Mouse (Mus musculus): Measurements from ENCODE around the gene Dnajc9. TPM values are rescaled to one million over a fixed set of nuclear protein-coding genes. Genes with fewer than 3 reads are reported as not detected.

Dnajc9 gene
- polyA plus RNA-seq, 1 experiment from 2014 or later: 96.4 TPM

DNA sequence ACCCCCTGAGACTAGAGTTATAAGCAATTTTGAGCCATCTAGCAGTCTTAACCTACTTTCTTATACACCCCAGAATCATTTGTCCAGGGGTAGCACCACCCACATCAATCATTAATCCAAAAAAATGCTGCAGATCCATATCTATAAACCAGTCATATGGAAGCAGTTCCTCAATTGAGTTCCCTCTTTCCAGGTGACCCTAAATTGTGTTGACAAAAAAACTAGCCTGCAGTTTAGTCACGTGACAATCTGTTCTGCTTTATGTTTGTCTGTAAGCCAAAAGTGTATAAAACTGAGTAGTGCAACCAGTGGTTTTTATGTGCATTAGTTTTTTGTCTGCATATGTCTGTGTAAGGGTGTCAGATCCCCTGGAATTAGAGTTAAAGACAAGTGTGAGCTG is 16.9 kb downstream of the Dnajc9 start:
- no peak for ATAC-seq (ENCODE audit: low FRiP score)
- Histone ChIP-seq H3K4me1 (replicated peaks; ENCODE audit: control insufficient read depth, insufficient read depth, low read length) (no peaks in the 10 kb centered on the region), H3K4me3 (replicated peaks; ENCODE audit: low read length) (no peak overlapping the region), H3K4me2 (replicated peaks) (no peak overlapping the region), H3K9ac (no peak overlapping the region), H3K27ac (no peak overlapping the region), H3K27me3 (ENCODE audit: control insufficient read depth, insufficient read depth, low read length) (no peaks in the 10 kb centered on the region), H3K9me3 (ENCODE audit: control insufficient read depth, low read length) (no peaks in the 10 kb centered on the region), H3K36me3 (replicated peaks; ENCODE audit: control insufficient read depth, insufficient read depth) (peaks cover 86% of the 10 kb centered on the region)
- WGBS: 90% methylated on average over 1 of the region's 1 CpGs
- no peak for DNase-seq (ENCODE audit: low spot score)

DNA sequence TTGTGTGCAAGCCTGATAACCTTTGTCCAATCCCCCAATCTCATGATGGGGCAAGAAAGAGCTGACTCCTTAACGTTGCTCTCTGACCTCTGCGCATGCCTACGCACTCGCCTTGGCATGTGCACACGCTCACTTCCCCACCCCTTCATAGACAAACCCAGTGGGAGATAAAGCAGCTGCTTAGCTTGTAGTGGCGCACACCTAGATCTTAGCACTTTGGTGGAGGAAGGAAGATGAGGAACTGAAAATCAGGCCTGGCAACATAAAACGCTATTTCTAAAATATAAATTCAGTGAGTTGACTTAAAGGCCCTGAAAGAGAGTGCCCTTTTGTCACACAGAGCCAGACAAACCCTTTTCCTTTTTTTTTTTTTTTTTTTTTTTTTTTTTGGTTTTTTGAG is 17.9 kb downstream of the Dnajc9 start:
- 84% methylated on average over 7 of the region's 7 CpGs for WGBS
- Histone ChIP-seq H3K27ac (no peak overlapping the region), H3K4me2 (replicated peaks) (no peak overlapping the region), H3K9me3 (ENCODE audit: control insufficient read depth, low read length) (no peaks in the 10 kb centered on the region), H3K27me3 (ENCODE audit: control insufficient read depth, insufficient read depth, low read length) (no peaks in the 10 kb centered on the region), H3K4me1 (replicated peaks; ENCODE audit: control insufficient read depth, insufficient read depth, low read length) (no peaks in the 10 kb centered on the region), H3K36me3 (replicated peaks; ENCODE audit: control insufficient read depth, insufficient read depth) (peaks cover 85% of the 10 kb centered on the region), H3K4me3 (replicated peaks; ENCODE audit: low read length) (no peak overlapping the region), H3K9ac (no peak overlapping the region)
- ATAC-seq (ENCODE audit: low FRiP score): no peak
- DNase-seq (ENCODE audit: low spot score): no peak

DNA sequence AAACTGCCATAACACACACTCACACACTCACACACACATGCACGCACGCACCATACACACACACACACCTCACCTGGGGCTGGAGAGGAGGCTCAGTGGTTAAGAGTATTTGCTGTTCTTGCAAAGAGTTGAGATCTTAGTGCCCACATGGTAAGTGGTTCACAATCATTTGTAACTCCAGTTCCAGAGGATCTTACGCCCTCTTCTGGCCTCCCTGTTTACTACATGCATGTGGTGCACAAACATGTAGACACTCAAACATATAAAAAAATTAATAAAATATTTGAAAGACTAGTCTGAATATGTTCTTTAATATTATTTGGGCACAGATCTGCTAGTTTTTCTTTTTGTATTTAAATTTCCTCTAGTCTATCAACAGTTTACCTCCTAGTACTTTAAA is 20.4 kb downstream of the Dnajc9 start:
- DNase-seq (ENCODE audit: low spot score): no peak
- Histone ChIP-seq H3K27me3 (ENCODE audit: control insufficient read depth, insufficient read depth, low read length) (no peaks in the 10 kb centered on the region), H3K4me3 (replicated peaks; ENCODE audit: low read length) (no peak overlapping the region), H3K9me3 (ENCODE audit: control insufficient read depth, low read length) (no peaks in the 10 kb centered on the region), H3K4me2 (replicated peaks) (no peak overlapping the region), H3K9ac (no peak overlapping the region), H3K4me1 (replicated peaks; ENCODE audit: control insufficient read depth, insufficient read depth, low read length) (no peaks in the 10 kb centered on the region), H3K27ac (no peak overlapping the region), H3K36me3 (replicated peaks; ENCODE audit: control insufficient read depth, insufficient read depth) (peaks cover 86% of the 10 kb centered on the region)
- ATAC-seq (ENCODE audit: low FRiP score): no peak
- 95% methylated on average over 3 of the region's 3 CpGs for WGBS

DNA sequence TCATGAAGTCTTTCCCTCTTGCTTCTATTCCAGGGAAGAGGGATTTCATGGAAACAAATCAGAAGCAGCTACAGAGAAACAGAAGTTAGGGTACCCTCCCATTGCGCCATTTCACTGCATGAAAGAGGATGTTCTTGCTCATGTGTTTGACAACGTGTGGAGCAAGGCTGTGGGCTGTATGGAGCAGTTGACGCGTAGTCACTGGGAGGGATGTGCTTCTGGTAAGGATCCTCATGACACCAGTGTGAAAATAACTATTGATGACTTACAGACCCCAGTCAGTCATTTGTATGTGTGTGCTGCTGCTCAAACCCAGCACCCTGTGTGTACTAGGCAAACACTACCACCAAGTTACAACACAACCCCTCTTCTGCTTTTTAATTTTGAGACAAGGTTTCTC is 25.5 kb downstream of the Dnajc9 start:
- Histone ChIP-seq H3K27ac (no peak overlapping the region), H3K4me2 (replicated peaks) (no peak overlapping the region), H3K9ac (no peak overlapping the region), H3K36me3 (replicated peaks; ENCODE audit: control insufficient read depth, insufficient read depth) (peaks cover 95% of the 10 kb centered on the region), H3K27me3 (ENCODE audit: control insufficient read depth, insufficient read depth, low read length) (no peaks in the 10 kb centered on the region), H3K4me3 (replicated peaks; ENCODE audit: low read length) (no peak overlapping the region), H3K9me3 (ENCODE audit: control insufficient read depth, low read length) (no peaks in the 10 kb centered on the region), H3K4me1 (replicated peaks; ENCODE audit: control insufficient read depth, insufficient read depth, low read length) (no peaks in the 10 kb centered on the region)
- ATAC-seq (ENCODE audit: low FRiP score) (no peak), DNase-seq (ENCODE audit: low spot score) (no peak)
- 96% methylated on average over 4 of the region's 4 CpGs for WGBS

DNA sequence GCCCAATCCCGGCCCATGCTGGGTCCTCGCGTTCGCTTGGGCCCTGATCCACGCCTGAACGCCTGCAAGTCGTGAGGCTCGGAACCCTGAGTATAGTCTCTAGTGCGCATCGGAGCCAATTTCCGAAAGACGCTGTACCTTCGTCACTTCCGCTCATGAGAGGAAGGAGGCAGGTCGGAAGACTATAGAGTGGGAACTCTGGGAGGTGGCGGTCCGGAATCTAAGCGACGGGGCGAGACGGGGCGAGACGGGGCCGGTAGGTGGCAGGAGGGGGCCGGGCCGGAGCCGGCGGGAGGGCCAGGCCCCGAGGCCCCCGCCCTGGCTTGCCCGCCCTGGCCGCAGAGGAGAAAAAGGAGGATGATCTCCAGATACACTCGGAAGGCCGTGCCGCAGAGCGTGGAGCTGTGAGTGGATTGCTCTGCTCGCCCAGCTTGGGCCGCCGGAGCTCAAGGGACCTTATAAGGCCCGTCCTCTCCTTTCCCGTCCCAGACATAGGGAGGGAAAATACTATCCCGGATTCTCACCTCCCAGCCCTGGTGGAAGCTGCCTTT is 40.6 kb downstream of the Dnajc9 start, which contains the start of the genes Ecd and Fam149b:
TSS of gene Ecd (minus strand) at position 131 of the 551 bp plus-strand sequence.
TSS of gene Fam149b (plus strand) at position 172 of the 551 bp plus-strand sequence.
- H3K4me1 ChIP-seq (replicated peaks; ENCODE audit: control insufficient read depth, insufficient read depth, low read length): peaks cover 20% of the 10 kb centered on the region
- H3K4me2 ChIP-seq (replicated peaks): peak within 1 kb of the TSS; percentile 81
- DNase-seq (ENCODE audit: low spot score): peak; percentile 99
- no peaks in the 10 kb centered on the region for H3K27me3 ChIP-seq (ENCODE audit: control insufficient read depth, insufficient read depth, low read length)
- WGBS: under 1% methylated on average over 33 of the region's 42 CpGs
- H3K36me3 ChIP-seq (replicated peaks; ENCODE audit: control insufficient read depth, insufficient read depth): peaks cover 36% of the 10 kb centered on the region
- ATAC-seq (ENCODE audit: low FRiP score): peak; percentile 99
- H3K27ac ChIP-seq: peak within 1 kb of the TSS; percentile 90
- peak within 1 kb of the TSS; percentile 59 for H3K4me3 ChIP-seq (replicated peaks; ENCODE audit: low read length)
- no peaks in the 10 kb centered on the region for H3K9me3 ChIP-seq (ENCODE audit: control insufficient read depth, low read length)
- peak within 1 kb of the TSS; percentile 91 for H3K9ac ChIP-seq

DNA sequence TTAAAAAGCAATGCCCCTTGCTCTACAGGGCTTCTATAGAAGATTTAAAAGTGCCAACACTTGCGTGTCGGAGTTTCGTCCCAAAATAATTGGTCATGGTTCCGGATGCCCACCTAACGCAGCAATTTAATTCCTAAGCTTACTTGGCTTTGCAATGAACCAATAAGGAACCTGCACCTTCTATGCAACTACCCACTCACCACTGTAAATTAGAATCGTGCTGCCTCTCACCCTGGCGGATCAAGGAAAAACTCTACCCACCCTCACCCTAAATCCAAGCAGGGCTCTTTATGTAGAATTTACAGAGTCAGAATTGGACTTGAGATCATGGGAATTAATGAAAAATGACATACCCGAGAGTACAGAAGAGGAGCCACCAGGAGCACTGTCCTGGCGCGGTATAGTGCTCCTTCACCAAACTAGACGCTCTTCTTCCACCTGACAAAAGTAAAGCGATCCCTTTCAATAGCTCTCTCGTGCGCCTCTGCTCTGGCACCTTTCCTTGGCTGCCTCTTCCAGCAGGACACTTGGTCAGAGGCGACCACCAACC is 41.2 kb downstream of the Dnajc9 start:
- Histone ChIP-seq H3K4me3 (replicated peaks; ENCODE audit: low read length) (peak overlapping the region; percentile 59), H3K4me1 (replicated peaks; ENCODE audit: control insufficient read depth, insufficient read depth, low read length) (peaks cover 20% of the 10 kb centered on the region), H3K9me3 (ENCODE audit: control insufficient read depth, low read length) (no peaks in the 10 kb centered on the region), H3K9ac (peak overlapping the region; percentile 91), H3K4me2 (replicated peaks) (peak overlapping the region; percentile 81), H3K36me3 (replicated peaks; ENCODE audit: control insufficient read depth, insufficient read depth) (peaks cover 35% of the 10 kb centered on the region), H3K27me3 (ENCODE audit: control insufficient read depth, insufficient read depth, low read length) (no peaks in the 10 kb centered on the region), H3K27ac (peak overlapping the region; percentile 81)
- DNase-seq (ENCODE audit: low spot score) (no peak), ATAC-seq (ENCODE audit: low FRiP score) (peak; percentile 15; the same call in 1 of the 2 replicates)
- 5% methylated on average over 15 of the region's 15 CpGs for WGBS

DNA sequence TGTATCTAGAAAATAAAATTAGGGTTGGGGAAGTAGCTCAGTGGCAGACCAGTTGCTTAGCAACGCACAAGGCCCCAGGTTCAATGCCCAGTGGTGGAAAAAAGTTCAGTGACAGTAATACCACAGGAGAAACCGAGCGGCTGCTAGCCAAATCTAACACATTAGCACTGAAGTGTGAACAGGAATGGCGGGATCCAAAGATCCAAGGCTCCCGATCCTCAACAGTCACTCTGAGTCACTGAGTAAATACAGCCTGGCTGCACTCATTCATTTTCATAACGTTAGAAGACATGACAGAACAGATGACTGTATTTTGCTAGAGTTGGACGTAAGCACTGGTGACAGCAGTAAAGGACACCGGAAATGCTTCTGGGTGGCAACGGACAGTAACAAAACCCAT is 42.8 kb downstream of the Dnajc9 start:
- WGBS: 86% methylated on average over 9 of the region's 9 CpGs
- ATAC-seq (ENCODE audit: low FRiP score) (no peak), DNase-seq (ENCODE audit: low spot score) (no peak)
- H3K4me1 ChIP-seq (replicated peaks; ENCODE audit: control insufficient read depth, insufficient read depth, low read length): peaks cover 20% of the 10 kb centered on the region
- H3K9me3 ChIP-seq (ENCODE audit: control insufficient read depth, low read length): no peaks in the 10 kb centered on the region
- H3K4me3 ChIP-seq (replicated peaks; ENCODE audit: low read length): no peak overlapping the region
- H3K27me3 ChIP-seq (ENCODE audit: control insufficient read depth, insufficient read depth, low read length): no peaks in the 10 kb centered on the region
- H3K9ac ChIP-seq: no peak overlapping the region
- no peak overlapping the region for H3K4me2 ChIP-seq (replicated peaks)
- H3K27ac ChIP-seq: no peak overlapping the region
- H3K36me3 ChIP-seq (replicated peaks; ENCODE audit: control insufficient read depth, insufficient read depth): peaks cover 31% of the 10 kb centered on the region

DNA sequence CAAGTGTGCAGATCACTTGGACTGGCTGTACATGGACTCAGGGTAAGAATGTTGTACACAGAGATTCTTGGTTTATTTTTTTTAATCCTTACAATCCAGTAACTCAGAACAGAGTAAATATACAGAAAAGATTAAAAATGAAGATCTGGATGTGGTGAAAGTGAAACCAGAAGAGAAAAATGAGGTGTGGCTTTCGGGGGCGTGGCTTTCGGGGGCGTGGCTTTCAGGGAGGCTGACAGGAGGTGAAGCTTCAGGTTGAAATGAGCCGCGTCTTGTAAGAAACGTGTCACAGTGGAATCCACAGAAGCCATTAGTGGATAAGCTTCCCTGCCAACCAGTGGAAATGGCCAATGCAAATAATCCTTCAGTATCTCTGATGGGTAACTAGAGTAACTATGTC is 47.8 kb downstream of the Dnajc9 start:
- H3K4me2 ChIP-seq (replicated peaks): no peak overlapping the region
- no peak overlapping the region for H3K9ac ChIP-seq
- H3K36me3 ChIP-seq (replicated peaks; ENCODE audit: control insufficient read depth, insufficient read depth): peaks cover 54% of the 10 kb centered on the region
- 87% methylated on average over 7 of the region's 7 CpGs for WGBS
- no peak for ATAC-seq (ENCODE audit: low FRiP score)
- H3K27ac ChIP-seq: no peak overlapping the region
- no peak for DNase-seq (ENCODE audit: low spot score)
- no peaks in the 10 kb centered on the region for H3K4me1 ChIP-seq (replicated peaks; ENCODE audit: control insufficient read depth, insufficient read depth, low read length)
- H3K9me3 ChIP-seq (ENCODE audit: control insufficient read depth, low read length): no peaks in the 10 kb centered on the region
- H3K4me3 ChIP-seq (replicated peaks; ENCODE audit: low read length): no peak overlapping the region
- H3K27me3 ChIP-seq (ENCODE audit: control insufficient read depth, insufficient read depth, low read length): no peaks in the 10 kb centered on the region

DNA sequence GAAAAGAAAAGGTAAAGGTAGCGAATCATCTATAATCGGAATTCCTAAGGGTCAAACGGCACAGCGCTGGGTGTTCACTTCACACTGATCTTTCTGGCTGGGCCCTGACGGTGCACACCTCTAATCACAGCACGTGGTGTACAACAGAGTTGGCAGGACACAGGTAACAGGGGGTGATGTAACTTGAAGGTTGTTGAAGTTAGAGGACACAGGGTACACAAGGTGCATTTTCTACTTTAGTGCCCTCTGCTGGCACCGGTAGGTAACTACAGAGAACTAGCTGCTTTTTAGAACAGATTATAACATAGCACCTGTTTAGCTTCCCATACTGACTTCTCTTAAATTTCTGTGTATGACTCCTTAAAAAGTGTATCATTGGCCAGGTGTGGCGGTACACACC is 48.6 kb downstream of the Dnajc9 start:
- Histone ChIP-seq H3K27ac (no peak overlapping the region), H3K4me2 (replicated peaks) (no peak overlapping the region), H3K9me3 (ENCODE audit: control insufficient read depth, low read length) (no peaks in the 10 kb centered on the region), H3K4me1 (replicated peaks; ENCODE audit: control insufficient read depth, insufficient read depth, low read length) (no peaks in the 10 kb centered on the region), H3K36me3 (replicated peaks; ENCODE audit: control insufficient read depth, insufficient read depth) (peaks cover 55% of the 10 kb centered on the region), H3K9ac (no peak overlapping the region), H3K4me3 (replicated peaks; ENCODE audit: low read length) (no peak overlapping the region), H3K27me3 (ENCODE audit: control insufficient read depth, insufficient read depth, low read length) (no peaks in the 10 kb centered on the region)
- 86% methylated on average over 8 of the region's 8 CpGs for WGBS
- DNase-seq (ENCODE audit: low spot score): no peak
- ATAC-seq (ENCODE audit: low FRiP score): no peak

DNA sequence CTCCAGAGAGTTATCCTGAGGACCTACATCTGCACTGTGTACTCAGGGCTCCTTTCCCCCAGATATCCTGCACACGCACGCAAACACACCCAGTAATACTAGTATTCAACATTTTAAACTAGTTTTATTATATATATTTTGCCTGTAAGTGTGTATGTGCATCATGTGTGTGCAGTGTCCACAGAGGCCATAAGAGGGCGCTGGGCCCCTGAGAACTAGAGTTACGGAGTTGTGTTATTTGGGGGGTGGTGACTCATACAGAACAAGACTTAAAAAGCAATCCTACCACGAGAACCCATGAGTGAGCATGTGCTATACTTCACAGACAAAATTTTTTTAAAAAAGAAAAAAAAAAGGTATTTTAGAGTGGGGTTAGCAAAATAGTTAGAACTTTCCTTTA is 49.3 kb downstream of the Dnajc9 start:
- Histone ChIP-seq H3K36me3 (replicated peaks; ENCODE audit: control insufficient read depth, insufficient read depth) (peaks cover 60% of the 10 kb centered on the region), H3K27ac (no peak overlapping the region), H3K9ac (no peak overlapping the region), H3K27me3 (ENCODE audit: control insufficient read depth, insufficient read depth, low read length) (no peaks in the 10 kb centered on the region), H3K9me3 (ENCODE audit: control insufficient read depth, low read length) (no peaks in the 10 kb centered on the region), H3K4me3 (replicated peaks; ENCODE audit: low read length) (no peak overlapping the region), H3K4me2 (replicated peaks) (no peak overlapping the region), H3K4me1 (replicated peaks; ENCODE audit: control insufficient read depth, insufficient read depth, low read length) (no peaks in the 10 kb centered on the region)
- WGBS: 96% methylated on average over 5 of the region's 5 CpGs
- DNase-seq (ENCODE audit: low spot score) (no peak), ATAC-seq (ENCODE audit: low FRiP score) (no peak)

Measured in hindbrain, embryonic 14.5 days (tissue).